Mouse (Mus musculus) T-helper 2 cell (primary cell): Measurements from ENCODE around the gene Hnrnpm.

ENCODE experiments used
- in situ Hi-C: fragments of 300-600 bp; cut with MboI, MseI; formaldehyde crosslinking; loops from one replicate; pipeline ENCODE4 v1.15.1; 2025; ENCODE audit warnings: high pct_unique_total_duplicates

The Hnrnpm gene

GRCm38 (mm10) chr17:33599836-33600475 is 86.7 kb downstream of the Hnrnpm start:
- in situ Hi-C loops, result no loop called here

GRCm38 (mm10) chr17:33598506-33598905 is 88.2 kb downstream of the Hnrnpm start:
- in situ Hi-C loops, result no loop called here

GRCm38 (mm10) chr17:33597271-33597670 is 89.4 kb downstream of the Hnrnpm start:
- in situ Hi-C loops, result no loop called here
